Comparison of ENCODE assay signal across 26 mouse cellular contexts in the genomic region with DNA sequence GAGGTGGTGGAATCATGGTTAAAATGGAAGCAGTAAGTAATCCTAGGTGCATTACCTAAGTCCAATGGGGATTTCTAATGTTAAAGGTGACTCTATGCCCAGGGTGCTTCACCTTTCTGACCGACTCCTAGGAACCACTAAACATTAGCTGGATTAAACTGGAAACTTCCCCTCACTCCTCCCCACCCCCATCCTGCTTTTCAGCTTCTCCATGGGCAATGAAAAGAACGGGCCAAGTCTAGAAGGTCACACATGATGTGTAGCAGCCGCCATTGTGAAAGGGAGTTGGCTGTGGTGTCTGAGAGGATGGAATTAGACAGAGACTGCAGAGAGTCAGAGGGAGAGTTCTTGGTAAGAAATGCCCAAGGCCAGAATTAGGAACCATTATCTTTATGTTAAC.
DNase-seq lines count a peak whose midpoint lies in the region; ATAC-seq lines count a peak whose summit lies in the region.
"Had no signal": no experiment of that assay in that cellular context is flagged by ENCODE, and none has a peak within 500 bp of the region (broad histone marks: within the 10 kb centered on the region; RNA-seq: fewer than 3 reads in every experiment).

No protein-coding gene starts in this region.

- H3K27me3 ChIP-seq in hindbrain, embryonic 11.5 days (ENCODE audit: control insufficient read depth, insufficient read depth, low read length): no peaks in the 10 kb centered on the region
- no peaks in the 10 kb centered on the region for H3K27me3 ChIP-seq in hindbrain, embryonic 16.5 days (replicated peaks; ENCODE audit: control insufficient read depth, insufficient read depth, low read length)
- no peaks in the 10 kb centered on the region for H3K27me3 ChIP-seq in midbrain, embryonic 12.5 days
- no peaks in the 10 kb centered on the region for H3K27me3 ChIP-seq in midbrain, embryonic 15.5 days (replicated peaks)
- H3K27me3 ChIP-seq: CH12.LX; embryonic facial prominence, embryonic 12.5 days; forebrain, embryonic 13.5 days; forebrain, embryonic 15.5 days; Patski had no signal

- H3K9ac ChIP-seq in hindbrain, embryonic 11.5 days (ENCODE audit: low read depth, low read length): no peak overlapping the region
- H3K9ac ChIP-seq in hindbrain, embryonic 16.5 days (ENCODE audit: low read depth, low read length): no peak overlapping the region
- no peak overlapping the region for H3K9ac ChIP-seq in midbrain, embryonic 12.5 days (replicated peaks)
- H3K9ac ChIP-seq in midbrain, embryonic 15.5 days: no peak overlapping the region
- H3K9ac ChIP-seq: embryonic facial prominence, embryonic 12.5 days; forebrain, embryonic 13.5 days; forebrain, embryonic 15.5 days; forebrain, postnatal 0 days had no signal

- 0 out of 2 replicates have a peak, but pooled peaks have one; percentile 25 for ATAC-seq in hindbrain, embryonic 11.5 days (ENCODE audit: low FRiP score)
- no peak for ATAC-seq in hindbrain, embryonic 16.5 days
- peak; percentile 20; the same call in 1 of the 2 replicates for ATAC-seq in midbrain, embryonic 12.5 days (ENCODE audit: low FRiP score, low read depth)
- ATAC-seq in midbrain, embryonic 15.5 days (replicated peaks): no peak
- ATAC-seq: activated CD4-positive, CD25-positive, alpha-beta regulatory T cell, adult 4 months; CD4-positive, CD25-positive, alpha-beta regulatory T cell, adult 4 months; forebrain, embryonic 13.5 days; forebrain, embryonic 15.5 days; forebrain, postnatal 0 days; Patski had no signal

- H3K4me2 ChIP-seq in hindbrain, embryonic 11.5 days (replicated peaks; ENCODE audit: low read depth, low read length): no peak overlapping the region
- no peak overlapping the region for H3K4me2 ChIP-seq in hindbrain, embryonic 16.5 days (ENCODE audit: low read length)
- H3K4me2 ChIP-seq in midbrain, embryonic 12.5 days (replicated peaks): no peak overlapping the region
- no peak overlapping the region for H3K4me2 ChIP-seq in midbrain, embryonic 15.5 days
- H3K4me2 ChIP-seq: embryonic facial prominence, embryonic 12.5 days; forebrain, embryonic 13.5 days; forebrain, embryonic 15.5 days had no signal

- no peaks in the 10 kb centered on the region for H3K9me3 ChIP-seq in hindbrain, embryonic 11.5 days (ENCODE audit: control insufficient read depth, low read length)
- no peaks in the 10 kb centered on the region for H3K9me3 ChIP-seq in hindbrain, embryonic 16.5 days (ENCODE audit: control insufficient read depth, low read length)
- H3K9me3 ChIP-seq in midbrain, embryonic 12.5 days: no peaks in the 10 kb centered on the region
- H3K9me3 ChIP-seq in midbrain, embryonic 15.5 days: no peaks in the 10 kb centered on the region
- H3K9me3 ChIP-seq: embryonic facial prominence, embryonic 10.5 days; embryonic facial prominence, embryonic 12.5 days; forebrain, embryonic 13.5 days; forebrain, embryonic 15.5 days had no signal

- H3K4me3 ChIP-seq in hindbrain, embryonic 11.5 days (ENCODE audit: low read depth, low read length): no peak overlapping the region
- no peak overlapping the region for H3K4me3 ChIP-seq in hindbrain, embryonic 16.5 days (ENCODE audit: low read length)
- no peak overlapping the region for H3K4me3 ChIP-seq in midbrain, embryonic 12.5 days
- no peak overlapping the region for H3K4me3 ChIP-seq in midbrain, embryonic 15.5 days
- H3K4me3 ChIP-seq: embryonic facial prominence, embryonic 10.5 days; embryonic facial prominence, embryonic 12.5 days; forebrain, embryonic 13.5 days; forebrain, embryonic 15.5 days had no signal

- H3K36me3 ChIP-seq in hindbrain, embryonic 11.5 days (ENCODE audit: control insufficient read depth, insufficient read depth, low read length): no peaks in the 10 kb centered on the region
- H3K36me3 ChIP-seq in hindbrain, embryonic 16.5 days (ENCODE audit: control insufficient read depth, insufficient read depth, low read length): no peaks in the 10 kb centered on the region
- no peaks in the 10 kb centered on the region for H3K36me3 ChIP-seq in midbrain, embryonic 12.5 days
- no peaks in the 10 kb centered on the region for H3K36me3 ChIP-seq in midbrain, embryonic 15.5 days (replicated peaks)
- H3K36me3 ChIP-seq: embryonic facial prominence, embryonic 10.5 days; embryonic facial prominence, embryonic 12.5 days; forebrain, embryonic 15.5 days; G1E had no signal

- 70% methylated on average over 3 of the region's 3 CpGs for WGBS in hindbrain, embryonic 11.5 days
- WGBS in hindbrain, embryonic 16.5 days: 68% methylated on average over 3 of the region's 3 CpGs
- 52% methylated on average over 3 of the region's 3 CpGs for WGBS in midbrain, embryonic 12.5 days
- WGBS in midbrain, embryonic 15.5 days: 50% methylated on average over 3 of the region's 3 CpGs

- no peaks in the 10 kb centered on the region; the same call in 1 of the 2 replicates for H3K4me1 ChIP-seq in hindbrain, embryonic 11.5 days (replicated peaks; ENCODE audit: control insufficient read depth, insufficient read depth, low read length)
- H3K4me1 ChIP-seq in hindbrain, embryonic 16.5 days (ENCODE audit: control insufficient read depth, insufficient read depth, low read depth, low read length): 0 out of 2 replicates have a peak, but pooled peaks cover 4% of the 10 kb centered on the region
- peaks cover 13% of the 10 kb centered on the region for H3K4me1 ChIP-seq in midbrain, embryonic 12.5 days
- peaks cover 8% of the 10 kb centered on the region for H3K4me1 ChIP-seq in midbrain, embryonic 15.5 days
- H3K4me1 ChIP-seq: embryonic facial prominence, embryonic 12.5 days had no signal

- no peak overlapping the region for H3K27ac ChIP-seq in hindbrain, embryonic 11.5 days (ENCODE audit: low read depth, low read length)
- H3K27ac ChIP-seq in hindbrain, embryonic 16.5 days (ENCODE audit: low read depth, low read length): no peak overlapping the region
- H3K27ac ChIP-seq in midbrain, embryonic 12.5 days (replicated peaks): no peak overlapping the region
- no peak overlapping the region for H3K27ac ChIP-seq in midbrain, embryonic 15.5 days
- H3K27ac ChIP-seq: embryonic facial prominence, embryonic 10.5 days; embryonic facial prominence, embryonic 12.5 days; forebrain, embryonic 13.5 days; forebrain, embryonic 15.5 days had no signal

- no peak for DNase-seq in hindbrain, embryonic 11.5 days (ENCODE audit: low spot score)
- DNase-seq in R1 (ENCODE audit: low read depth, low spot score): peak; percentile 37
- DNase-seq in heart, postnatal 4 days: no peak
- DNase-seq in thymus, adult 18-20 months: no peak
- DNase-seq: adrenal gland, adult 8-10 months; adrenal gland, postnatal 14 days; adrenal gland, postnatal 36 days; B cell, adult 2 months; cerebellum, adult 11-12 months; cerebellum, adult 2 months; cerebellum, adult 9-10 months; cerebellum, postnatal 10 days; cerebellum, postnatal 25 days; forebrain, postnatal 0 days had no signal

Comparison
In these comparisons a context has a peak if more than half of its experiments do, and no peak if none do; other contexts are left out.
1. ATAC-seq: peak in hindbrain, embryonic 11.5 days (single experiment) and midbrain, embryonic 12.5 days (single experiment); none in hindbrain, embryonic 16.5 days (single experiment) and midbrain, embryonic 15.5 days (single experiment).